Mouse (Mus musculus) stomach, postnatal 0 days (tissue): ENCODE measurements at regions not wholly inside any gene's neighbourhood (a gene's known extent, or its start where the extent isn't known, plus 50 kb on each side); places are given as distances from the start of the nearest gene placed in this dataset.

Source experiments
- ATAC-seq: fragments of 200-750 bp; cut with Nextera tagmentation; 2 replicates; pipeline ENCODE4 v1.8.0; 2017; ENCODE audit not compliant: low FRiP score, low TSS enrichment
- DNase-seq: peaks from one replicate; pipeline ENCODE4 v3.0.0-alpha.2; 2016; ENCODE audit warnings: low spot score
- H3K27ac ChIP-seq: fragments of 300-500 bp; sonication (generic); replicated peaks from 2 replicates; pipeline ENCODE4 v1.5.1; 2014; ENCODE audit warnings: mild to moderate bottlenecking, control low read depth
- H3K27me3 ChIP-seq: fragments of 300-500 bp; sonication (generic); 2 replicates; pipeline ENCODE4 v1.6.1; 2014; ENCODE audit warnings: low read length; ENCODE audit not compliant: control insufficient read depth, insufficient read depth
- H3K36me3 ChIP-seq: fragments of 300-500 bp; sonication (generic); 2 replicates; pipeline ENCODE4 v1.6.1; 2014; ENCODE audit warnings: low read length, mixed read lengths; ENCODE audit not compliant: control insufficient read depth, insufficient read depth
- H3K4me1 ChIP-seq: fragments of 300-500 bp; sonication (generic); replicated peaks from 2 replicates; pipeline ENCODE4 v1.6.1; 2014; ENCODE audit warnings: antibody characterized with exemption; ENCODE audit not compliant: control insufficient read depth, insufficient read depth
- H3K4me2 ChIP-seq: fragments of 300-500 bp; sonication (generic); replicated peaks from 2 replicates; pipeline ENCODE4 v1.6.1; 2014; ENCODE audit warnings: low read depth, mild to moderate bottlenecking, control low read depth, moderate library complexity
- H3K4me3 ChIP-seq: fragments of 300-500 bp; sonication (generic); 2 replicates; pipeline ENCODE4 v1.5.1; 2014; ENCODE audit warnings: low read depth, low read length, control low read depth
- H3K9ac ChIP-seq: fragments of 300-500 bp; sonication (generic); 2 replicates; pipeline ENCODE4 v1.6.1; 2014; ENCODE audit warnings: mild to moderate bottlenecking, low read length, control low read depth, mixed read lengths
- H3K9me3 ChIP-seq: fragments of 300-500 bp; sonication (generic); 2 replicates; pipeline ENCODE4 v1.6.1; 2016; ENCODE audit warnings: low read length; ENCODE audit not compliant: control insufficient read depth
- CTCF ChIP-seq: IDR thresholded peaks from 2 replicates; pipeline ENCODE4 v1.5.1; 2016; ENCODE audit warnings: antibody characterized with exemption, low read depth, mild to moderate bottlenecking, moderate library complexity
- EP300 ChIP-seq: optimal IDR thresholded peaks from 2 replicates; pipeline ENCODE3; 2016; ENCODE audit warnings: antibody characterized with exemption
- whole genome bisulfite sequencing: fragments of 180-500 bp; shearing (Covaris S2); extraction: QIAGEN DNeasy Blood & Tissue Kit; methylation state at CpG from one replicate; pipeline ENCODE4 v1.1.7; 2014; 5-methylcytosine and 5-hydroxymethylcytosine counted together

GRCm38 (mm10) chr5:25639187-25639586 is 66.4 kb downstream of the Xrcc2 start:
- H3K36me3 ChIP-seq: no peaks in the 10 kb centered on the region
- no peak overlapping the region for H3K27ac ChIP-seq
- H3K9ac ChIP-seq: no peak overlapping the region
- H3K4me3 ChIP-seq: no peak overlapping the region
- no peaks in the 10 kb centered on the region for H3K27me3 ChIP-seq
- DNase-seq (no peak), ATAC-seq (no peak)
- no peak for TF ChIP-seq EP300
- no peak for TF ChIP-seq CTCF
- WGBS: 88% methylated on average over 5 of the region's 5 CpGs
- no peak overlapping the region for H3K4me2 ChIP-seq
- no peaks in the 10 kb centered on the region for H3K9me3 ChIP-seq
- H3K4me1 ChIP-seq: no peaks in the 10 kb centered on the region

GRCm38 (mm10) chr5:25638097-25638496 is 67.5 kb downstream of the Xrcc2 start:
- Histone ChIP-seq H3K27me3 (no peaks in the 10 kb centered on the region), H3K9me3 (no peaks in the 10 kb centered on the region), H3K4me3 (no peak overlapping the region), H3K9ac (no peak overlapping the region), H3K36me3 (no peaks in the 10 kb centered on the region), H3K4me2 (no peak overlapping the region), H3K4me1 (no peaks in the 10 kb centered on the region), H3K27ac (no peak overlapping the region)
- DNase-seq: no peak
- no peak for ATAC-seq
- TF ChIP-seq EP300 (no peak), CTCF (no peak)

- Histone ChIP-seq H3K36me3 (no peaks in the 10 kb centered on the region), H3K4me3 (no peak overlapping the region), H3K9me3 (no peaks in the 10 kb centered on the region), H3K9ac (no peak overlapping the region), H3K27ac (no peak overlapping the region), H3K27me3 (no peaks in the 10 kb centered on the region), H3K4me1 (no peaks in the 10 kb centered on the region), H3K4me2 (no peak overlapping the region)
- ATAC-seq (no peak), DNase-seq (no peak)
- peak; percentile 57 for TF ChIP-seq CTCF
- TF ChIP-seq EP300: no peak
- WGBS: 76% methylated on average over 5 of the region's 5 CpGs
Observed at GRCm38 (mm10) chr5:25632861-25633535, 72.6 kb downstream of the Xrcc2 start.

GRCm38 (mm10) chr5:25629731-25630130 is 75.9 kb downstream of the Xrcc2 start:
- Histone ChIP-seq H3K9me3 (no peaks in the 10 kb centered on the region), H3K4me2 (no peak overlapping the region), H3K27ac (no peak overlapping the region), H3K4me3 (no peak overlapping the region), H3K36me3 (no peaks in the 10 kb centered on the region), H3K27me3 (no peaks in the 10 kb centered on the region), H3K9ac (no peak overlapping the region), H3K4me1 (no peaks in the 10 kb centered on the region)
- TF ChIP-seq EP300: no peak
- 0 out of 2 replicates have a peak, but pooled peaks have one; percentile 3 for TF ChIP-seq CTCF
- DNase-seq (no peak), ATAC-seq (no peak)
- WGBS: 81% methylated on average over 4 of the region's 4 CpGs

- Histone ChIP-seq H3K27ac (no peak overlapping the region), H3K9me3 (no peaks in the 10 kb centered on the region), H3K36me3 (no peaks in the 10 kb centered on the region), H3K4me1 (0 out of 2 replicates have a peak, but pooled peaks cover under 1% of the 10 kb centered on the region), H3K4me2 (no peak overlapping the region), H3K4me3 (no peak overlapping the region), H3K9ac (no peak overlapping the region), H3K27me3 (no peaks in the 10 kb centered on the region)
- no peak for DNase-seq
- ATAC-seq: no peak
- TF ChIP-seq CTCF (no peak), EP300 (no peak)
- WGBS: 88% methylated on average over 5 of the region's 5 CpGs
Observed at GRCm38 (mm10) chr5:25628504-25628903, 77.1 kb downstream of the Xrcc2 start.

GRCm38 (mm10) chr5:25627086-25627485 is 78.5 kb downstream of the Xrcc2 start:
- H3K27me3 ChIP-seq: no peaks in the 10 kb centered on the region
- DNase-seq: no peak
- no peak overlapping the region for H3K4me3 ChIP-seq
- no peak for TF ChIP-seq CTCF
- TF ChIP-seq EP300: no peak
- no peak for ATAC-seq
- H3K27ac ChIP-seq: no peak overlapping the region
- no peak overlapping the region for H3K9ac ChIP-seq
- WGBS: 65% methylated on average over 3 of the region's 5 CpGs
- H3K4me1 ChIP-seq: 0 out of 2 replicates have a peak, but pooled peaks cover 2% of the 10 kb centered on the region
- H3K4me2 ChIP-seq: no peak overlapping the region
- H3K9me3 ChIP-seq: no peaks in the 10 kb centered on the region
- no peaks in the 10 kb centered on the region for H3K36me3 ChIP-seq
